Mouse (Mus musculus) E14TG2a.4 (cell line): Measurements from ENCODE around the gene St6galnac3.

Experiments
- H3K27me3 ChIP-seq: 2 replicates; pipeline ENCODE4 v1.6.1; 2014; ENCODE audit warnings: low read length, control low read depth; ENCODE audit not compliant: insufficient read depth
- H3K36me3 ChIP-seq: 2 replicates; pipeline ENCODE4 v1.6.1; 2014; ENCODE audit warnings: low read length, control low read depth; ENCODE audit not compliant: insufficient read depth
- H3K4me1 ChIP-seq: replicated peaks from 2 replicates; pipeline ENCODE4 v1.6.1; 2014; ENCODE audit warnings: low read depth, low read length, control low read depth
- H3K4me3 ChIP-seq: replicated peaks from 2 replicates; pipeline ENCODE4 v1.5.1; 2014; ENCODE audit warnings: mild to moderate bottlenecking, low read length
- H3K9me3 ChIP-seq: 2 replicates; pipeline ENCODE4 v1.6.1; 2014; ENCODE audit warnings: low read length, control low read depth
- CTCF ChIP-seq: conservative IDR thresholded peaks from 2 replicates; pipeline ENCODE4 v1.5.1; 2014; ENCODE audit warnings: low read length
- NANOG ChIP-seq: IDR thresholded peaks from 2 replicates; pipeline ENCODE4 v1.6.1; 2014; ENCODE audit warnings: borderline replicate concordance, low read length, mixed read lengths
- POU5F1 ChIP-seq: IDR thresholded peaks from 2 replicates; pipeline ENCODE4 v1.6.1; 2014; ENCODE audit warnings: low read length, borderline replicate concordance

Gene St6galnac3

DNA sequence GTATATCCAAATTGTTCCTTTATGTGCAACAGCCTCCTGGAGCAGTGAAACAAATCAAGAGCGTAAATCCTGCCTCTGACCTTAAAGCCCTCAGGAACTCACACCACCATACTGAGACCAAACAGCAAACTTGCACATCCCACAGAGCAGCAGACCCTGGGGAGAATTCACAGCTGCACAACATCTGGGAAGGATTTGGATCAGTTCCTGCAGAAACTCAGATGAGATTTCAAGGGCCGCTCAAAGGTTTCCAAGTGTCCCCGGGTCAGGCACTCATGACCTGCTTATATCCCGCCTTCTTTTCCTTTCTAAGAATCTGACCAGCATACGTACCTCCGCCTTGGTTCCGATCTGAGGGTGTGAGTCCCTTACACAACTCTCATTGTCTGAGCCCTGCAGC is 9.3 kb downstream of the St6galnac3 start:
- Histone ChIP-seq H3K4me1 (peaks cover 30% of the 10 kb centered on the region), H3K36me3 (peaks cover 14% of the 10 kb centered on the region), H3K4me3 (no peak overlapping the region), H3K9me3 (peaks cover 12% of the 10 kb centered on the region), H3K27me3 (no peaks in the 10 kb centered on the region)
- TF ChIP-seq CTCF (no peak), NANOG (no peak), POU5F1 (no peak)

DNA sequence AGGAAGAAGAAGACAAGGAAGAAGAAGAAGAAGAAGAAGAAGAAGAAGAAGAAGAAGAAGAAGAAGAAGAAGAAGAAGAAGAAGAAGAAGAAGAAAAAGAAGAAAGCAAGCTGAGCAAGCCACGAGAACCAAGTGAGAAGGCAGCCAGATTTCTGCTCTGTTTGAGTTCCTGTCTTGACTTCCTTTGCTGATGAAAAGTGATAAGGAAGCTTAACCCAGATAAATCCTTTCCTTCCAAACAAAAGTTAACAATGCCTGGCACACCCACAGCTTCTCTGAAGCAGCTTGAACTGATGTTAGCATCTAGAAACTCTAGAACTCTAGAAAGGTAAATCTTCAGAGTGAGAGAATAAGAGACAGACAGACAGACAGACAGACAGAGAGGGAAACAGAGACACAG is 14.4 kb downstream of the St6galnac3 start:
- TF ChIP-seq NANOG (no peak), CTCF (no peak), POU5F1 (no peak)

GRCm38 (mm10) chr3:153707687-153708086 is 17.3 kb downstream of the St6galnac3 start:
- Histone ChIP-seq H3K9me3 (no peaks in the 10 kb centered on the region), H3K27me3 (no peaks in the 10 kb centered on the region), H3K4me1 (no peaks in the 10 kb centered on the region), H3K36me3 (no peaks in the 10 kb centered on the region; the same call in 1 of the 2 replicates), H3K4me3 (no peak overlapping the region)
- TF ChIP-seq POU5F1, result no peak
- no peak for TF ChIP-seq CTCF
- no peak for TF ChIP-seq NANOG

More for the DNA sequence above, 14.4 kb downstream of the St6galnac3 start:
- H3K4me1 ChIP-seq, result 0 out of 2 replicates have a peak, but pooled peaks cover under 1% of the 10 kb centered on the region
- H3K36me3 ChIP-seq, result peaks cover 11% of the 10 kb centered on the region
- peaks cover 12% of the 10 kb centered on the region for H3K9me3 ChIP-seq
- H3K27me3 ChIP-seq, result no peaks in the 10 kb centered on the region
- H3K4me3 ChIP-seq, result no peak overlapping the region

DNA sequence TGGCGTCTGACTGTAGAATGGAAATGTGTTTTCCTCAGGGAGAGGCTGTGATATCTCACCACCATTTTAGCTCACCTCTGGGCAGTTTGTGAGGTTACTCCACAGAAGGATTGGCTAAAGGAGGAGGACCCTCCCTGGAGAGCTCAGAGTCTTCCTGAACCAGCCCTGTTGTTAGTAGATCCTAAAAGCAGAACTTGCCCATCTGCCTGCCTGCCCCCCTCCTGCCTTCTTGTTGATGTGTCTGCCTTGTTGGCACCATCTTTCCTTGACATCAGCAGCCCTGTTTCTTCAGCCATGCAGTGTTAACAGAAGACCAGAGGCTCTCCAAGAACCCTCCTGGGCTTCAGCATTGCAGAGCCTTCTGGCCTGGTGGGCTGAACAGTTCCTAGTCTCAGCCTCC is 18.1 kb downstream of the St6galnac3 start:
- H3K36me3 ChIP-seq, result no peaks in the 10 kb centered on the region; the same call in 1 of the 2 replicates
- TF ChIP-seq CTCF, result no peak
- TF ChIP-seq POU5F1, result no peak
- TF ChIP-seq NANOG, result no peak
- H3K9me3 ChIP-seq, result no peaks in the 10 kb centered on the region
- H3K27me3 ChIP-seq, result no peaks in the 10 kb centered on the region
- H3K4me1 ChIP-seq, result 0 out of 2 replicates have a peak, but pooled peaks cover 2% of the 10 kb centered on the region
- no peak overlapping the region for H3K4me3 ChIP-seq

GRCm38 (mm10) chr3:153701752-153702740 is 22.9 kb downstream of the St6galnac3 start:
- no peaks in the 10 kb centered on the region for H3K27me3 ChIP-seq
- H3K4me3 ChIP-seq, result no peak overlapping the region
- no peaks in the 10 kb centered on the region; the same call in 1 of the 2 replicates for H3K36me3 ChIP-seq
- no peaks in the 10 kb centered on the region for H3K9me3 ChIP-seq
- TF ChIP-seq CTCF, result no peak
- TF ChIP-seq NANOG, result no peak
- TF ChIP-seq POU5F1, result no peak
- peaks cover 26% of the 10 kb centered on the region for H3K4me1 ChIP-seq

DNA sequence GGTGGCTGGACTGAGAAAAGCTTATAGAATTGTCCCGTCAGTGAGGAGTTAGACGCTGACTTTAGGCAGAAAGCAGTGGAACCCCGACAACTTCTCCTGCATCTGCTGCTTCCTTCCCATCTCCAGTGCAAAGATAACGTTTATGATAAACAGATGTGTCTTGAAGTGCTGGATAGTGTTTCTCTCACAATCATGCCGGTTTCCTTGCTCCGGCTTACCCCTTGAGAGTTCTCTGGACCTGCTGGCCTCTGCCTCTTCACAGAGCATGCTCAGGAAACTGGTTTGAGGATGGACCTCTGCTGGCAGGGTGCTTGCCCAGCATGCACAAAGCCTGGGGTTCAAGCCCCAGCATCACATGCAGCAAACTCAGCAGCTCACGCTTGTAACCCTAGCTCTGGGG is 23.8 kb downstream of the St6galnac3 start:
- Histone ChIP-seq H3K36me3 (no peaks in the 10 kb centered on the region), H3K4me3 (no peak overlapping the region), H3K9me3 (no peaks in the 10 kb centered on the region), H3K27me3 (no peaks in the 10 kb centered on the region), H3K4me1 (peaks cover 26% of the 10 kb centered on the region)
- no peak for TF ChIP-seq NANOG
- no peak for TF ChIP-seq CTCF

GRCm38 (mm10) chr3:153699086-153699485 is 25.9 kb downstream of the St6galnac3 start:
- Histone ChIP-seq H3K4me1 (peaks cover 26% of the 10 kb centered on the region), H3K27me3 (no peaks in the 10 kb centered on the region), H3K36me3 (0 out of 2 replicates have a peak, but pooled peaks cover 4% of the 10 kb centered on the region), H3K4me3 (no peak overlapping the region), H3K9me3 (no peaks in the 10 kb centered on the region)
- TF ChIP-seq NANOG (no peak), CTCF (no peak), POU5F1 (no peak)

DNA sequence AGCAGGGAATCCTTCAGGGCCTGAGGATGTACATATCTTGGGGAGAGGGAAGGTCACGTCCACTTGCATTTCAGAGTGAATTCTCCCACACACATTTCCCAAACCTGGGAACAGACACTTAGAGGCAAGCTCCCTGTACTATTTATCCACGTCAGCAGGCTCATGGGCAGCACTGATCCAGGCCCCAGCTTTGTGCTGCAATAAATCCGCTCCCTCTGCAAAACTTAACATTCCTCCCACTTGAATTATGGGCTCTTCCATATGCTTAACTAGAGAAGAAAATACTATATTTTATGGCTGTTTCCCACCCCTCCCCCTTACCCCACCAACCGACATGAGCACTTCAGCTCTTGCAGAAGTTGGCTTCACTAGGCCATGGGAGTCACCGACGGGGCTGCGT is 32.0 kb downstream of the St6galnac3 start:
- TF ChIP-seq NANOG (no peak), CTCF (no peak), POU5F1 (no peak)
- Histone ChIP-seq H3K4me3 (no peak overlapping the region), H3K9me3 (no peaks in the 10 kb centered on the region), H3K36me3 (0 out of 2 replicates have a peak, but pooled peaks cover 4% of the 10 kb centered on the region), H3K27me3 (no peaks in the 10 kb centered on the region), H3K4me1 (peaks cover 14% of the 10 kb centered on the region)
